Mouse (Mus musculus): ENCODE data around the gene Rabep2.
"Not testable (repeated sequence)": the region's sequence is repeated elsewhere in the genome, so short reads cannot be mapped to it uniquely, and the experiment has no call there.

Gene Rabep2

GRCm38 (mm10) chr7:126428631-126429502, at the start of gene Rabep2:
Gene Rabep2 (plus strand): TSS chr7:126428759.
- DNase-seq = peak; percentile 99 to 100

- DNase-seq = no peak
These were observed 45.0 kb upstream of the Rabep2 start for GRCm38 (mm10) chr7:126383565-126383964.

GRCm38 (mm10) chr7:126388185-126388584, 40.4 kb upstream of the Rabep2 start:
- DNase-seq = no peak

GRCm38 (mm10) chr7:126392086-126392884, 36.3 kb upstream of the Rabep2 start:
- not testable (repeated sequence) for DNase-seq

GRCm38 (mm10) chr7:126396298-126397119, 32.0 kb upstream of the Rabep2 start, which contains the start of gene Nfatc2ip:
Gene Nfatc2ip (minus strand): TSS chr7:126396737.
- DNase-seq = peak; percentile 93 to 94

- DNase-seq = no peak
These were observed 31.3 kb upstream of the Rabep2 start for GRCm38 (mm10) chr7:126397221-126397620.

- DNase-seq = no peak
These were observed 30.7 kb upstream of the Rabep2 start for GRCm38 (mm10) chr7:126397822-126398221.

GRCm38 (mm10) chr7:126399548-126399947, 29.0 kb upstream of the Rabep2 start:
- peak; percentile 92 for DNase-seq

- not testable (repeated sequence) for DNase-seq
These were observed 26.0 kb upstream of the Rabep2 start for GRCm38 (mm10) chr7:126402518-126402917.

- peak in 1 of 2 experiments; percentile 20 for DNase-seq
These were observed 19.9 kb upstream of the Rabep2 start for GRCm38 (mm10) chr7:126408686-126409085.

- DNase-seq = no peak
These were observed 17.5 kb upstream of the Rabep2 start for GRCm38 (mm10) chr7:126411061-126411460.

GRCm38 (mm10) chr7:126414725-126415124, 13.8 kb upstream of the Rabep2 start, which contains the start of gene Cd19:
Gene Cd19 (minus strand): TSS chr7:126414889.
- DNase-seq = no peak

GRCm38 (mm10) chr7:126416615-126417014, 11.9 kb upstream of the Rabep2 start:
- no peak for DNase-seq

GRCm38 (mm10) chr7:126417045-126417444, 11.5 kb upstream of the Rabep2 start:
- no peak for DNase-seq

GRCm38 (mm10) chr7:126417606-126418005, 11.0 kb upstream of the Rabep2 start:
- no peak for DNase-seq

GRCm38 (mm10) chr7:126418496-126418895, 10.1 kb upstream of the Rabep2 start:
- no peak for DNase-seq

GRCm38 (mm10) chr7:126421756-126422155, 6.8 kb upstream of the Rabep2 start:
- DNase-seq = no peak

GRCm38 (mm10) chr7:126424161-126424560, 4.4 kb upstream of the Rabep2 start:
- no peak for DNase-seq

- DNase-seq = peak; percentile 25 to 28
These were observed 1.2 kb upstream of the Rabep2 start for GRCm38 (mm10) chr7:126427323-126427860.

- DNase-seq = no peak
These were observed 405 bp upstream of the Rabep2 start for GRCm38 (mm10) chr7:126428154-126428553.

- DNase-seq = no peak
These were observed 942 bp downstream of the Rabep2 start for GRCm38 (mm10) chr7:126429503-126429898.

- DNase-seq = no peak
These were observed 1.6 kb downstream of the Rabep2 start for GRCm38 (mm10) chr7:126430167-126430566.
